Mouse (Mus musculus): Measurements from ENCODE around the gene Zfx.

DNA sequence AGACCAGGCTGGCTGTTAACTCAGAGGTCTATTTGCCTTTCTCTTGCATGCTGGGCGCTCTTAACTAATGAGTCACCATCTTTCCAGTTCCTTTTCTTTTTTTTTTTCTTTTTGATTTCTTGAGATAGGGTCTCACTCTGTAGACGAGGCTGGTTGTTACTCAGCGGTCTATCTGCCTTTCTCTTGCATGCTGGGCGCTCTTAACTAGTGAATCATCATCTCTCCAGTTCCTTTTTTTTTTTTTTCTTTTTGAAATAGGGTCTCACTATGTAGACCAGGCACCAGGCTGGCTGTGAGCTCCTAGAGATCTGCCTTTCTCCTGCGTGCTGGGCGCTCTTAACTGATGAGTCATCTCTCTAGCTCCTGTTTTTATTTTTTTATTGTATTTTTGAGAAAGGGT lies 45.8 kb upstream of the Zfx start:
- TF ChIP-seq EP300 (IDR thresholded peaks at IDR 0.05; ENCODE audit: insufficient read depth, low read depth, low read length) (no peak), CTCF (IDR thresholded peaks at IDR 0.05; ENCODE audit: low read depth, low read length) (no peak), POLR2A (IDR thresholded peaks at IDR 0.05; ENCODE audit: insufficient read depth, low read length) (no peak)

Data from ES-Bruce4 (cell line).